Mouse (Mus musculus) cortical plate, adult 2 months (tissue): ENCODE measurements around the gene Lix1l. TPM values are rescaled to one million over a fixed set of nuclear protein-coding genes. Genes with fewer than 3 reads are reported as not detected.
"Not testable (repeated sequence)": the region's sequence is repeated elsewhere in the genome, so short reads cannot be mapped to it uniquely, and the experiment has no call there.

ENCODE experiments used
- H3K27ac ChIP-seq: fragments of 200-500 bp; 2 replicates; pipeline ENCODE4 v1.5.1; 2012; ENCODE audit warnings: low read length, control low read depth, inconsistent platforms; ENCODE audit not compliant: insufficient read depth
- H3K4me1 ChIP-seq: fragments of 200-500 bp; 2 replicates; pipeline ENCODE4 v1.6.1; 2011; ENCODE audit warnings: low read length; ENCODE audit not compliant: control insufficient read depth, insufficient read depth
- H3K4me3 ChIP-seq: fragments of 200-500 bp; 2 replicates; pipeline ENCODE4 v1.5.1; 2011; ENCODE audit warnings: mild to moderate bottlenecking, low read length, control low read depth; ENCODE audit not compliant: insufficient read depth
- CTCF ChIP-seq: fragments of 200-500 bp; IDR thresholded peaks from 2 replicates; pipeline ENCODE4 v1.5.1; 2011; ENCODE audit warnings: mild to moderate bottlenecking, control low read depth, low read length; ENCODE audit not compliant: insufficient read depth; ENCODE audit errors: extremely low read depth
- POLR2A ChIP-seq: fragments of 200-500 bp; IDR thresholded peaks from 2 replicates; pipeline ENCODE4 v1.6.1; 2011; ENCODE audit warnings: mild to moderate bottlenecking, low read length, control low read depth; ENCODE audit not compliant: insufficient read depth; ENCODE audit errors: extremely low read depth
- polyA plus RNA-seq: library from polyadenylated mRNA; depleted of rRNA; stranded (reverse); fragments of >200 nt; gene quantifications from 2 replicates; pipeline ENCODE4 v1.2.3, GENCODE M21; 2012

Lix1l gene
- polyA plus RNA-seq, 1 experiment = 20.9 TPM

DNA sequence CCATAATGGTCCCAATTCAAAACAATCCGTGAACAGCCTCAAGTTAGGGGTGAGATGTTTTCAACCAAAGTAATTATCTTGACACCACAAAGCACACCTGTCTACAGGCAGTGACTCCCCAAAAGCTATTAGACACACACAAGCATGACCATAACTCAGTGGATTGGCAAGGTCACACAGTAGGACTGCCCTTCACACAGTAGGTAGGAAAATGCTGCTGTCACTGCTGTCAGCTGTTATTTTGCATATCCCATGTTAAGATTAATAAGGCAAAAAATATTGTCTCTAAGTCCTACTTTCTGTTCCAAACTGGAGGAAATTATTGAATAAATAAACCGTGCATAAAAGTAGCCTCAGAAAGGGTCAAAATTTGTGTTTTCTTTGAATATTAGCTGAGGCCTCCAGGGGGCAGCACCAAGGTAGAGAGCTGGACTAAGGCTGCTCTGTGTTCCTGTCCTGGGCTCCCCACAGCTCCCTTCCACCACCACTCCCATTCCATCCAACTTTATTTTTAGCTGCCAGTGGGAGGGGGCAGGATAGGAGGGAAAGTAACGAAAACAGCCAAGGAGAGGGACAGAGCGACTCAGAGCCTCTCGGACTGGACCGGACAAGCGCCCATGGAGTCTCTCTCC is 44.2 kb downstream of the Lix1l start, which contains the start of gene Itga10:
Itga10 (plus strand) TSS at position 567 of the 632 bp plus-strand sequence.
- no peak within 1 kb of the TSS for H3K4me3 ChIP-seq
- no peaks in the 10 kb centered on the region for H3K4me1 ChIP-seq
- TF ChIP-seq POLR2A (no peak), CTCF (peak; percentile 42)
- no peak within 1 kb of the TSS for H3K27ac ChIP-seq

GRCm38 (mm10) chr3:96647365-96647764 is 46.4 kb downstream of the Lix1l start:
- TF ChIP-seq CTCF (no peak), POLR2A (no peak)
- Histone ChIP-seq H3K4me1 (no peaks in the 10 kb centered on the region), H3K27ac (no peak overlapping the region), H3K4me3 (no peak overlapping the region)

- TF ChIP-seq CTCF (no peak), POLR2A (no peak)
- H3K4me3 ChIP-seq = no peak overlapping the region
- peaks cover 4% of the 10 kb centered on the region for H3K4me1 ChIP-seq
- H3K27ac ChIP-seq = no peak overlapping the region
Observed at GRCm38 (mm10) chr3:96660901-96661300, 60.0 kb downstream of the Lix1l start.

DNA sequence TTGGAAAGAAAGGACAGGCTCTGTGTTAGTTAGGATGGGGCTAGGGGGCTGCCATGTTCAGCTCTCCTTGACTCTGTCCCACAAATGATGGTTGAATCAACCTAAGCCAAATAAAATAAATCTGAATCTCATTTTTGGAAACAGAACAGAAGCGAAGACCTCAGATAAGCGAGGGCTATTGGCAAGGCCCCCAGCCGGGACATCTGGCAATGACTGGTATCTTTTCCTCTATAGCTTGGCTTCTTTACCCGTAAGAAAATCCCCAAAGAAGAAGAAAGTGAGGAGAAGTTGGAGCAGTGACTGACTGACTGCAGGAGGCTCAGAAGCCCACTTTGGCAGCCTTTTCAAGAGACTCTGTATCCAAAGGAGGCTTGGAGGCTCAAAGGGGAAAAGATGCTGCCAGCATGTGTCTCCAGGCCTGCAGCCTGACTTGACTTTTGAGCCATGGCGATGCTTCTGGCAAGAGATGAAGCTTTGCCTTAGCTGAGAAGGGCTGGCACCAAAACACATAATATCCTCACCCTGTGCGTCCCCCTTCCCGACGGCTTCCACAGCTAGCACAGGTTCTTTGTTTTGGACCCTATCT is 61.9 kb downstream of the Lix1l start:
- TF ChIP-seq POLR2A (no peak), CTCF (no peak)
- Histone ChIP-seq H3K4me1 (peaks cover 4% of the 10 kb centered on the region), H3K4me3 (no peak overlapping the region; the same call in 1 of the 2 replicates), H3K27ac (peak overlapping the region; percentile 69)

- no peak overlapping the region for H3K27ac ChIP-seq
- peak; percentile 63 for TF ChIP-seq CTCF
- TF ChIP-seq POLR2A = 0 out of 2 replicates have a peak, but pooled peaks have one; percentile 21
- H3K4me3 ChIP-seq = peak overlapping the region; percentile 21
- H3K4me1 ChIP-seq = peaks cover 4% of the 10 kb centered on the region
Observed at GRCm38 (mm10) chr3:96663432-96664239, 62.7 kb downstream of the Lix1l start.

GRCm38 (mm10) chr3:96665732-96666363 is 64.9 kb downstream of the Lix1l start:
- H3K4me1 ChIP-seq, H3K27ac ChIP-seq, H3K4me3 ChIP-seq: not testable (repeated sequence)

DNA sequence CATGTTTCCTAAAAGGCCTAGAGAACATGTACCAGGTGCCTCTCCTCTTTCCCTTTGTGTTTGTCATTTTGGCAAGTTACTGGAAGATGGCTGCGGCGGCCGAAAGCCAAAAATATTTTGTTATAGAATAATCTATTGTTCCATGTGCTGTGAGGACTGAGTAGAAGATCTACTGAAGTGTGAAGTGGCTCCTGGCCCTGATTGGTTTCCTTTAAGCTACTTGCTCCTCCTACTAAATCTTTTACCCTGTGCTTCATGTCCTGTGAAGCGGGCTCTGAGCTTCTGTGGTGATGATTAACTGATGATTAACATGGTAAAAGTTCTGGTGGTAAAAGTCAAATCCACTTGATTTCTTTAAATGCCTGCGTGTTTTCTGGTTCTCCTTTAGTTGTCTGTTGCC is 66.0 kb downstream of the Lix1l start:
- no peak overlapping the region for H3K4me3 ChIP-seq
- TF ChIP-seq CTCF (no peak), POLR2A (no peak)
- peaks cover 7% of the 10 kb centered on the region for H3K4me1 ChIP-seq
- H3K27ac ChIP-seq = no peak overlapping the region

DNA sequence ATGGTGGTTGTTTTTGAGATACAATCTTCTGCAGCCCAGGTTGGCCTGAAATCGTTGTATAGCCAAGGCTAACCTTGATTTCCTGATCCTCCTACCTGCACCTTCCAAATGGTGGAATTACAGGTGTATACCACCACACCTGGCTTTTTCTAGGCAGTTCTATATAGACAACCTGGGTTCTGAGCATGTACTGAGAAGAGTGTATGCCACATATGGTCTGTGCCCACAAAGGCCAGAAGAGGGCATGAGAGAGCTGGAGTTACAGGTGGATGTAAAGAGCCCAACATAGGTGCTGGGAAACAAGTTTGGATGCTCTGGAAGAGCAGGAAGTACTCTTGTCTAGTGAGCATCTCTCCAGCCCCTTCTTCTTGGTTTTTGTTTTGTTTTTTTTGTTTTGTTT is 66.4 kb downstream of the Lix1l start:
- Histone ChIP-seq H3K27ac (no peak overlapping the region), H3K4me3 (no peak overlapping the region), H3K4me1 (peaks cover 7% of the 10 kb centered on the region)
- TF ChIP-seq POLR2A = no peak
- peak; percentile 29; the same call in 1 of the 2 replicates for TF ChIP-seq CTCF

DNA sequence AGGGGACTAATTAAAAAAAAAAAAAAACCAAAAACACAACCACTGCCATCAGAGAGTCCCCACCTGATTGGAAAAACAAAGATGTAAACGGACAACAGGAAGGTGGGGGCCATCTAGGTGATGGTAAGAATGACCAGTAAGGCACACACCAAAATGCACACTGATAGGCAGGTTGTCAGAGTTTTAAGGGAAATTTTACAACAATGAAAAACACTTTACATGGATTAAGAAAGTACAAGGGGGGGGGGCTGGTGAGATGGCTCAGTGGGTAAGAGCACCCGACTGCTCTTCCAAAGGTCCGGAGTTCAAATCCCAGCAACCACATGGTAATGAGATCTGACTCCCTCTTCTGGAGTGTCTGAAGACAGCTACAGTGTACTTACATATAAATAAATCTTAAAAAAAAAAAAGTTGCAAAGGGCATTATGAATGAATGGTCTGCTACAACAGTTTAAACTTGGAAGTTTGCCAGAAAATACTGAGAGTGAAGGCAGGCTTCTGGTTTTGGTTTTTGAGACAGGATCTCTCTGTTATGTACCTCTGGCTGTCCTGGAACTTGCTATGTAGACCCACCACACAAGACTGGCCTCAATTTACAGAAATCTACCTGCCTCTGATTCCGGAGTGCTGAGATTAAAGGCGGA is 67.6 kb downstream of the Lix1l start:
- no peak overlapping the region for H3K4me3 ChIP-seq
- peaks cover 5% of the 10 kb centered on the region; the same call in 1 of the 2 replicates for H3K4me1 ChIP-seq
- TF ChIP-seq CTCF (no peak), POLR2A (no peak)
- no peak overlapping the region for H3K27ac ChIP-seq
